Mouse (Mus musculus) limb, embryonic 11.5 days (tissue): ENCODE results near the gene Prss30. TPM values are rescaled to one million over a fixed set of nuclear protein-coding genes. Genes with fewer than 3 reads are reported as not detected.
A peak's percentile ranks its signal among the peaks of the same experiment; 100 is the strongest.
"Not testable (repeated sequence)": the region's sequence is repeated elsewhere in the genome, so short reads cannot be mapped to it uniquely, and the experiment has no call there.

ENCODE experiments used
- ATAC-seq: fragments of 200-750 bp; cut with Nextera tagmentation; 2 replicates; pipeline ENCODE4 v1.8.0; 2017; ENCODE audit warnings: low read depth; ENCODE audit not compliant: insufficient number of reproducible peaks, low FRiP score, low TSS enrichment
- DNase-seq: peaks from one replicate; pipeline ENCODE4 v3.0.0-alpha.2; 2015; ENCODE audit warnings: low spot score
- H3K27ac ChIP-seq: fragments of 300-500 bp; sonication (generic); replicated peaks from 2 replicates; pipeline ENCODE4 v1.5.1; 2014; ENCODE audit warnings: low read depth, mild to moderate bottlenecking, low read length
- H3K27me3 ChIP-seq: fragments of 300-500 bp; sonication (generic); 2 replicates; pipeline ENCODE4 v1.6.1; 2014; ENCODE audit warnings: mild to moderate bottlenecking, low read length, mixed read lengths; ENCODE audit not compliant: control insufficient read depth, insufficient read depth
- H3K36me3 ChIP-seq: fragments of 300-500 bp; sonication (generic); 2 replicates; pipeline ENCODE4 v1.6.1; 2014; ENCODE audit warnings: mild to moderate bottlenecking, low read length, moderate library complexity, mixed read lengths; ENCODE audit not compliant: control insufficient read depth, insufficient read depth
- H3K4me1 ChIP-seq: fragments of 300-500 bp; sonication (generic); 2 replicates; pipeline ENCODE4 v1.6.1; 2014; ENCODE audit warnings: low read length, mixed read lengths; ENCODE audit not compliant: control insufficient read depth, insufficient read depth
- H3K4me2 ChIP-seq: fragments of 300-500 bp; sonication (generic); 2 replicates; pipeline ENCODE4 v1.6.1; 2014; ENCODE audit warnings: low read depth, mild to moderate bottlenecking, moderate library complexity; ENCODE audit not compliant: severe bottlenecking
- H3K4me3 ChIP-seq: fragments of 300-500 bp; sonication (generic); 2 replicates; pipeline ENCODE4 v1.5.1; 2014; ENCODE audit warnings: low read depth, low read length
- H3K9ac ChIP-seq: fragments of 300-500 bp; sonication (generic); 2 replicates; pipeline ENCODE4 v1.6.1; 2014; ENCODE audit warnings: mild to moderate bottlenecking, low read length
- H3K9me3 ChIP-seq: fragments of 300-500 bp; sonication (generic); 2 replicates; pipeline ENCODE4 v1.6.1; 2016; ENCODE audit warnings: low read length; ENCODE audit not compliant: control insufficient read depth
- WGBS: fragments of 180-500 bp; shearing (Covaris S2); extraction: QIAGEN DNeasy Blood & Tissue Kit; methylation state at CpG from one replicate; pipeline ENCODE4 v1.1.7; 2014; 5-methylcytosine and 5-hydroxymethylcytosine counted together
- polyA plus RNA-seq: library from polyadenylated mRNA; unstranded; fragments of >200 nt; fragmentation: Nextera tagmentation; extraction: Ambion mirVana; gene quantifications from 2 replicates; pipeline ENCODE4 v1.2.1, GENCODE M21; 2014

The Prss30 gene
- polyA plus RNA-seq, 1 experiment from 2014 or later: not detected

DNA sequence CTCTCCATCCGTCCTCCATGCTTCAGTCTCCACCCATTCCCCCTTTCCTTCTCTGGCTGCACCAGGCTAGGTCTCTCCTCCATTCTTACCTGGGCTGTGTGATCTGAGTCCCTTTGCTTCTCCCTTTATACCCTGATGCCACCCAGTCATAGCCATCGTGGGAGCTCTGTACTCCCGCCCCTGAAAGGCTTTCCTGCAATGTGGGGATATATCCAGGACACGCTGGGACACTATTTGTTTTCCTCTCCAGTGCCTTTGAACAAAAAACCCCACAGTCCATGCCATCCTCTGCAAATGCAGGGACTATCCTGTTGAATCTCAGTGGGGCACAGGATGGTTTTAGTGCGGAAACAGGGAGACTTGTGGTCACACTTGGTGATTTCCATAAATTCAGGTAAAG lies 25.2 kb downstream of the Prss30 start, which contains the start of gene Sbpl:
TSS of gene Sbpl (minus strand) at position 101 of the 400 bp plus-strand sequence.
- H3K27ac ChIP-seq: no peak within 1 kb of the TSS
- no peaks in the 10 kb centered on the region for H3K4me1 ChIP-seq
- no peaks in the 10 kb centered on the region for H3K9me3 ChIP-seq
- H3K4me3 ChIP-seq: no peak within 1 kb of the TSS
- no peaks in the 10 kb centered on the region for H3K27me3 ChIP-seq
- ATAC-seq (no peak), DNase-seq (no peak)
- 85% methylated on average over 5 of the region's 5 CpGs for WGBS
- no peak within 1 kb of the TSS for H3K4me2 ChIP-seq
- H3K36me3 ChIP-seq: no peaks in the 10 kb centered on the region
- H3K9ac ChIP-seq: no peak within 1 kb of the TSS

DNA sequence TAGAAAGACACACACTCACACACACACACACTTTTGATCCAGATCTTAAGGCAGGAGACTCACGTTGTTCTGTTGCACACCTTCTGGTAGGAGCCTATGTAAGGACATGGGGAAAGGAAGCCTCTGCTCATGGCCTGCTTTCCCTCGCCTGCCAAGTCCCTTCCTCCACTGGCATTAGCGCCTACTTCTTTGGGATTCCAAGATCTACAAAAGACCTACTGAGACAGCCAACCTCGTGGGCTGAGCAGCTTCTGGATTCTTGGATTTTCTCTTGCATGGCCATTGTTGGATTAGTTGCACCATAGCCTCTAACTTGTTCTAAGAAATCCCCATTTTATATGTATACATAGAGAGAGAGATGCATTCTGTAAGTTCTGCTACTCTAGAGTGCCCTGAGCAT lies 29.5 kb downstream of the Prss30 start:
- not testable (repeated sequence) for H3K4me1 ChIP-seq, DNase-seq, H3K9me3 ChIP-seq, H3K27ac ChIP-seq, H3K36me3 ChIP-seq, H3K4me3 ChIP-seq, H3K4me2 ChIP-seq, ATAC-seq, H3K9ac ChIP-seq, H3K27me3 ChIP-seq
- 85% methylated on average over 4 of the region's 4 CpGs for WGBS

DNA sequence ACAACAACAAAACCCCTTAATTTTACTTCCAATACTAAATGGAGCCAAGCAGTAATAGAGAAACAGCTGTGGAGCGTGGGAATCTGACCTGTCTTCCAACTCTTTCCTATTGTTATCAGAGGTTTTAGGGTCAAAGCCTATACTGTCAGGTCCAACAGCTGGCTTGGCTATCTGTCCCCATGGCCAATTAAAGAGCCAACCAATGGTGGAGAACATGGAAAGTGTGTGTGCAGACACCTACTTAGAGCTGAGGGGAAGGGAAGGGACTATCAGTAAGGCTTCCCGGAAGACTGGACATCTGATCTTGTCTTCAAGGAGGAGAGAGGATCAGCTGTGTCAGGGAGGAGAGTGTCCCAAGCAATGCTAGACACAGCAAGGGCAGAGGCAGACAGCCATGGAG lies 31.3 kb downstream of the Prss30 start:
- H3K4me3 ChIP-seq: no peak overlapping the region
- H3K4me1 ChIP-seq: no peaks in the 10 kb centered on the region
- no peaks in the 10 kb centered on the region for H3K27me3 ChIP-seq
- ATAC-seq (no peak), DNase-seq (no peak)
- no peak overlapping the region for H3K4me2 ChIP-seq
- no peak overlapping the region for H3K27ac ChIP-seq
- 89% methylated on average over 2 of the region's 2 CpGs for WGBS
- H3K9ac ChIP-seq: no peak overlapping the region
- H3K9me3 ChIP-seq: no peaks in the 10 kb centered on the region
- no peaks in the 10 kb centered on the region for H3K36me3 ChIP-seq

DNA sequence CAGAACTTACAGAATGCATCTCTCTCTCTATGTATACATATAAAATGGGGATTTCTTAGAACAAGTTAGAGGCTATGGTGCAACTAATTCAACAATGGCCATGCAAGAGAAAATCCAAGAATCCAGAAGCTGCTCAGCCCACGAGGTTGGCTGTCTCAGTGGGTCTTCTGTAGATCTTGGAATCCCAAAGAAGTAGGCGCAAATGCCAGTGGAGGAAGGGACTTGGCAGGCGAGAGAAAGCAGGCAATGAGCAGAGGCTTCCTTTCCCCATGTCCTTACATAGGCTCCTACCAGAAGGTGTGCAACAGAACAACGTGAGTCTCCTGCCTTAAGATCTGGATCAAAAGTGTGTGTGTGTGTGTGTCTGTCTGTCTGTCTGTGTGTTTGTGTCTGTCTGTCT lies 32.9 kb downstream of the Prss30 start:
- H3K4me1 ChIP-seq, H3K9ac ChIP-seq, H3K36me3 ChIP-seq, H3K4me2 ChIP-seq, ATAC-seq, DNase-seq, H3K27ac ChIP-seq, H3K9me3 ChIP-seq, H3K27me3 ChIP-seq, H3K4me3 ChIP-seq: not testable (repeated sequence)
- WGBS: 85% methylated on average over 4 of the region's 4 CpGs

DNA sequence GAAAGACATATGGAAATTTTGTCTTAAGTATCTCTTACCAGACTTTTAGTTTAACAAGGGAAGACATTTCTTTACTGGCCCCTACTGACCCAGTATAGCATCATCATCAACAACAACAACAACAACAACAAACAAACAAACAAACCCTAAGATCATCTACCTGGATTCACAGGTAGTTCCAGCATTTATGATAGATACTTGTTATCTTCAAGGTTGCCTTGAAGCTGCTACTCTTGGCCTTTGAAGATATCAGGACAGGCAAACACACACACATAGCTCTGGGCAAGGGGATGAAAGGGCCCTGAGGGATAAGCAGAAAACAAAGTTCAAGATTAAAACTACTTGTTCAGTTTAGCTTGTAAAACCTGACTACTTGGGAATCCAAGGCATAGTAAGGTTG lies 39.0 kb downstream of the Prss30 start, which contains the start of gene Sbp:
TSS of gene Sbp (plus strand) at position 301 of the 400 bp plus-strand sequence.
- no peaks in the 10 kb centered on the region for H3K27me3 ChIP-seq
- no peak within 1 kb of the TSS for H3K9ac ChIP-seq
- H3K27ac ChIP-seq: no peak within 1 kb of the TSS
- no peak within 1 kb of the TSS for H3K4me3 ChIP-seq
- no peak for DNase-seq
- H3K4me2 ChIP-seq: no peak within 1 kb of the TSS
- no peaks in the 10 kb centered on the region for H3K36me3 ChIP-seq
- no peaks in the 10 kb centered on the region for H3K4me1 ChIP-seq
- ATAC-seq: no peak
- H3K9me3 ChIP-seq: no peaks in the 10 kb centered on the region

DNA sequence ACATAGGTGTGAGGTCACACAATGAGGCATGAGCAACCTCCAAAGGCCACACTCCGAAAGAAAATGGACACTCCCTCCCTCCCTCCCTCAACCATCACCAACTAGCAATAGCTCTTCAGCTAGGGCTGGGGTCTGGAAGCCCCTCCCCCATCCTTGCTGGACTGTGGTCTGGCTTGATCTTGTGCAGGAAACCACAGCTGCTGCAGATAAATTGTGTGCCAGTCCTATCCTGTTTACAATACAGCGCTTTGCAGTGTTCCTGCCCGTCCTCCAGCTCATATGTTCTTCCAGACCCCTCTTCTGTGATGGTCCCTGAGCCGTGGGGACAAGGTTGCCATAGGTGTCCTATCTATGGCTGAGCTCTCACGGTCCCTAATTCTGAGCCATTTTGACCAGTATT lies 49.2 kb downstream of the Prss30 start:
- Histone ChIP-seq H3K4me2 (no peak overlapping the region), H3K27me3 (no peaks in the 10 kb centered on the region), H3K27ac (no peak overlapping the region), H3K9ac (no peak overlapping the region), H3K4me3 (no peak overlapping the region), H3K9me3 (no peaks in the 10 kb centered on the region), H3K36me3 (no peaks in the 10 kb centered on the region), H3K4me1 (no peaks in the 10 kb centered on the region)
- WGBS: 76% methylated on average over 5 of the region's 5 CpGs
- ATAC-seq: no peak
- no peak for DNase-seq

DNA sequence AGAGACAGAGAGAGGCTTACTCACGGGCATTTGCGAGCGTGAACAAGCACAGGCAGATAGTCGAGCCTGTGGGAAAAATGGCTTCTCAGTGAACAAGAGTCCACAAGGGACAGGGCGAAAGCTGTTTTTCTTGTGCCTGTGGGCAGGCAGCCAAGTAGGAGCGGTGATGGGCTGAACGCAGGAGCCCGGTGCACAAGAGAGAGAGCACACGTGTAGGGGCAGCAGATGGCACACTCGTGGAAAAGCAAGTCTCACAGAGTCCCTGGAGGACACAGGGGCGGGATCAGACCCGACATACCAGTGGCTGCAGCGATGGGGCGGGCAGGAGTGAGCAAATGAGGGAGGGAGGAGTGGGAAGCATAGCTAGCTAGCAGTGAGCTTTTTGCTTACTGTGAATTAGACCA lies 55.3 kb downstream of the Prss30 start:
- H3K4me3 ChIP-seq: peak overlapping the region; percentile 53
- peak overlapping the region; percentile 76 for H3K9ac ChIP-seq
- whole genome bisulfite sequencing: under 1% methylated on average over 14 of the region's 14 CpGs
- no peaks in the 10 kb centered on the region for H3K9me3 ChIP-seq
- no peaks in the 10 kb centered on the region for H3K36me3 ChIP-seq
- peak; percentile 83 for ATAC-seq
- peak overlapping the region; percentile 93 for H3K27ac ChIP-seq
- H3K4me2 ChIP-seq: peak overlapping the region; percentile 85
- H3K4me1 ChIP-seq: peaks cover 3% of the 10 kb centered on the region; the same call in 1 of the 2 replicates
- H3K27me3 ChIP-seq: no peaks in the 10 kb centered on the region
- peak; percentile 74 for DNase-seq

DNA sequence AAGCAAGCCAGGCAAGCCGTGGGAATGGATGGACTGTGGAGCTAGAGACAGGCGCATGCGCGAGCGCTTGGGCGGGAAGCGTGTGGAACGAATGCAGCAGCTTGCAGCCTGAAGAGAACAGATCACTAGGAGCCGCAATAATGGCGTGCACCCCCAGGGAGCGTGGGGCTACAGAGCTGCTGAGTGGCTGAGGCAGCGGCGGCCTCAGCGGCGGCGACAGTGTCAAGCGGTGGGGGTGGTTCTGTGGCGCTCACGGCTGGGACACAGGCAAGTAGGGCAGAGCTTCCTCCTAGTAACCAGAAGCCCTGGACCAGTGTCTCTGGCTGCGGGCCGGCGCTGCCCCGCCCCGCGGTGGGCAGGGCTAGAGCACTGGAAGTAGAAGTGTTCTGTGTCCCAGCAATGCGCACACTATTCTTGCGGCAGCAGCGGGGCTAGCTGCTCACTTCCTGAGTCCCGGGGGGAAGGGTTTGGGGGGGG lies 55.8 kb downstream of the Prss30 start:
- H3K36me3 ChIP-seq: no peaks in the 10 kb centered on the region
- peak overlapping the region; percentile 76 for H3K9ac ChIP-seq
- no peaks in the 10 kb centered on the region for H3K27me3 ChIP-seq
- under 1% methylated on average over 29 of the region's 29 CpGs for WGBS
- peak; percentile 93 for DNase-seq
- peak overlapping the region; percentile 93 for H3K27ac ChIP-seq
- peak; percentile 97 for ATAC-seq
- no peaks in the 10 kb centered on the region for H3K9me3 ChIP-seq
- H3K4me3 ChIP-seq: peak overlapping the region; percentile 53
- peaks cover 3% of the 10 kb centered on the region; the same call in 1 of the 2 replicates for H3K4me1 ChIP-seq
- H3K4me2 ChIP-seq: peak overlapping the region; percentile 85
